Mouse (Mus musculus): ENCODE measurements around the gene Ece2. TPM values are rescaled to one million over a fixed set of nuclear protein-coding genes. Genes with fewer than 3 reads are reported as not detected.

Ece2 gene
- polyA plus RNA-seq, 1 experiment from 2014 or later = 2.4 TPM

DNA sequence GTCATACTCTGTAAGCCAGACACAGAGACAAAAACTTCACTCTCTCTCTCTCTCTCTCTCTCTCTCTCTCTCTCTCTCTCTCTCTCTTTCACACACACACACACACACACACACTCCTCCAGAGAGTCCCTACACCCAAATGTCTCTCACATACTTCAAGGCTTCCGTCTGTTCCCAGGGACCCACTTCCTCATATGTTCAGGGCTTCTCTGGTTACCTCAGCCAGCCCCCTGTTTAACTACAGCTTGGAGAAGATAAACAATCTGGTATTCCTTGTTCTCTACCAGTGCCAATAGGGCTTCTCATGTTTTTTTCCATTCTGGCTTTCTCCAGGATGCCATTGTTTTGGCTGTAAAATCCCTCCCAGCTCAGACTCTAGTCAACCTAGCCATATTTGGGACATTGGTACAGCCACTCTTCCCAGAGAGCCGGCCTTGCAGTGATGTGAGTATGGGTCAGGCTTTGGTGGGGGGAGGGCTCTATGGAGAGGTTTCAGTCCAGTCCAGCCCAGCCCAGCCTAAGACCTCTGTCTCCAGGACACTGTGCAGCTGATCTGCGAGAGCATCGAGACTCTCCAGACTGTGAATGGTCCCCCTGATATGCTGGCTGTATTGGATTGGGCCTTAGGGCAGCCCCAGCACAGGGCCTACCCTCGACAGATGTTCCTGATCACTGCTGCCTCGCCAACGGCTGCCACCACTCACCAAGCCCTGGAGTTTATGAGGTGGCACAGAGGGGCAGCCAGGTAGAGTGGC is 32.8 kb upstream of the Ece2 start:
- Histone ChIP-seq H3K9me3 (replicated peaks; ENCODE audit: control insufficient read depth, low read length) (no peaks in the 10 kb centered on the region), H3K27ac (replicated peaks; ENCODE audit: low read depth, low read length) (no peak overlapping the region), H3K9ac (replicated peaks; ENCODE audit: low read length) (no peak overlapping the region), H3K36me3 (replicated peaks; ENCODE audit: control insufficient read depth, insufficient read depth, low read depth, low read length) (no peaks in the 10 kb centered on the region), H3K27me3 (ENCODE audit: control insufficient read depth, insufficient read depth, low read length) (peaks cover 7% of the 10 kb centered on the region), H3K4me3 (ENCODE audit: low read depth, low read length) (no peak overlapping the region), H3K4me2 (ENCODE audit: low read depth, low read length) (no peak overlapping the region), H3K4me1 (ENCODE audit: control insufficient read depth, insufficient read depth, low read length) (no peaks in the 10 kb centered on the region)
- 56% methylated on average over 7 of the region's 7 CpGs for WGBS
- ATAC-seq (replicated peaks; ENCODE audit: insufficient number of reproducible peaks, low FRiP score, low TSS enrichment, low read depth) = no peak
- no peak for DNase-seq (ENCODE audit: low spot score)

DNA sequence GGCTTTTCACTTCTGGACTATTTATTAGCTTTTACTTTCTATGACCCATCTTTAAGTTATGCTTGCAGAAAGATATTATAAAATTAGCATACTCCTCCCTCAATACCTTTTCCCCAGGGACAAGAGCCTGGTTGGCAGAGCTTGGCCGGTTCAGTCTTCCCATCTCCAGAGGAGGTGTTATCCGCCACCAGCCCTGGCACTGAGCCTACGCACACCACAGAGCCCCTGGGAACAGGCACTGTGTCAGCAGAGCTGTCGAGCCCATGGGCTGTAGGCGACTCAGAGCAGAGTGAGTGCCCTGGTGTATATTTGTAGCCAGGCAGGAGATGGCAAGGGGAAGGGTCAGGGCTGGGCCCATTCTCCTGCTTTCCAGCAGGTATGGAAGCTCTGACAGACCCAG is 29.1 kb upstream of the Ece2 start:
- no peak for DNase-seq (ENCODE audit: low spot score)
- H3K9ac ChIP-seq (replicated peaks; ENCODE audit: low read length) = no peak overlapping the region
- H3K36me3 ChIP-seq (replicated peaks; ENCODE audit: control insufficient read depth, insufficient read depth, low read depth, low read length) = no peaks in the 10 kb centered on the region; the same call in 1 of the 2 replicates
- no peak for ATAC-seq (replicated peaks; ENCODE audit: insufficient number of reproducible peaks, low FRiP score, low TSS enrichment, low read depth)
- H3K4me1 ChIP-seq (ENCODE audit: control insufficient read depth, insufficient read depth, low read length) = no peaks in the 10 kb centered on the region
- no peak overlapping the region for H3K4me3 ChIP-seq (ENCODE audit: low read depth, low read length)
- no peak overlapping the region for H3K4me2 ChIP-seq (ENCODE audit: low read depth, low read length)
- H3K27ac ChIP-seq (replicated peaks; ENCODE audit: low read depth, low read length) = no peak overlapping the region
- H3K27me3 ChIP-seq (ENCODE audit: control insufficient read depth, insufficient read depth, low read length) = no peaks in the 10 kb centered on the region; the same call in 1 of the 2 replicates
- WGBS = 71% methylated on average over 5 of the region's 5 CpGs
- no peaks in the 10 kb centered on the region for H3K9me3 ChIP-seq (replicated peaks; ENCODE audit: control insufficient read depth, low read length)

DNA sequence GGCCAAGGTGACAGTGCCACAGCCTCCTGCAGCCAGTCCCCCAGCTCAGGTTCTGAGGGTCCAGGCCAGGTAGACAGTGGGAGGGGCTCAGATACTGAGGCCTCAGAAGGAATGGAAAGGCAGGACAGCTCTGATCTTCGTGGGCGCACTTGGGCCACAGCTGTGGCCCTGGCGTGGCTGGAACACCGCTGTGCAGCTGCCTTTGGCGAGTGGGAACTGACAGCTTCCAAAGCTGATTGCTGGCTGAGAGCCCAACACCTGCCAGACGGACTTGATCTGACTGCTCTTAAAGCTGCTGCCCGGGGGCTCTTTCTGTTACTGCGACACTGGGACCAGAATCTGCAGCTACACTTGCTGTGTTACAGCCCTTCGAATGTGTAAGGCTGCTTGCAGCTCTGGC is 24.9 kb upstream of the Ece2 start:
- ATAC-seq (replicated peaks; ENCODE audit: insufficient number of reproducible peaks, low FRiP score, low TSS enrichment, low read depth) = no peak
- 83% methylated on average over 9 of the region's 9 CpGs for WGBS
- no peak overlapping the region for H3K4me3 ChIP-seq (ENCODE audit: low read depth, low read length)

DNA sequence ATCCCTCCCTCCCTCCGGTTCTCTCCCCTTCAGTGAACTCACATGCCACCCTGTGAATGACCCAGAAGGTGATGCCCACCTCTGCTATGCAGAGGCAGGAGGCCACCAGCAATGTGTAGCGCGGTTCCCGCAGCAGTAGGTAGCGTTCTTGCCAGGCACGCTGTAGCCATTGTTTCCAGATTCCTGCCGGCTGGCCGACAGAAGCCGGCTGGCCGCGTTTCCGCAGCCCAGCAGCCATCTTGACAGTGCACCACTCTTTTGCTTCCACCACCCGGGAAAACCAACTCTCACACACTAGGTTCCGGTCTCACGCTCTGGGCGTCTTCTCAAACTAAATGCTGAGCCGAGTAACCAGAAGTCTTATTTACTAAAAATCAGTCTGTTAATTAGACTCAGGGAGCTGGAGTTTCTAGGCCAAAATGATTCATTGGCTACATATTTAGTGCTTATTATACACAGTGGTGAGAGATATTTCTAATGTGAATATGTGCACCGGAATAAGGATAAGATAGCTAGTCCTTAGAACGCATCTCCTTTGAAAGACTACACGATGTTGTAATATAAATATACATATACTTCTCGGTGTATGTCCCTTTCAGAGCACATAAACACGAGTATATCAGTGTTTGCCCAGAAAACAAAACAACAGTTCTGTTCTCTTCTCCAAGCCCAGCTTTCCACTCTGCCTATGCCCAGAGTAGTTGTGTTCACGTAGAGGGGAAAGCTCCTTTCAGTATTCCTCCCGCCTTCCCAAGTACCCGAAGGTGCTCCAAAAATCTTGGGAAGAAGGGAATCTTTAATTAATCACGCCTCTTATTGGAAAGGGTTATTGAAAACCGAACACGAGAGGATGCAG is 18.9 kb upstream of the Ece2 start:
- DNase-seq (ENCODE audit: low spot score) (peak; percentile 86), ATAC-seq (replicated peaks; ENCODE audit: insufficient number of reproducible peaks, low FRiP score, low TSS enrichment, low read depth) (peak; percentile 65)
- Histone ChIP-seq H3K4me3 (ENCODE audit: low read depth, low read length) (peak overlapping the region; percentile 54), H3K9me3 (replicated peaks; ENCODE audit: control insufficient read depth, low read length) (no peaks in the 10 kb centered on the region), H3K27me3 (ENCODE audit: control insufficient read depth, insufficient read depth, low read length) (no peaks in the 10 kb centered on the region), H3K9ac (replicated peaks; ENCODE audit: low read length) (peak overlapping the region; percentile 84), H3K27ac (replicated peaks; ENCODE audit: low read depth, low read length) (peak overlapping the region; percentile 49), H3K4me2 (ENCODE audit: low read depth, low read length) (peak overlapping the region; percentile 59), H3K36me3 (replicated peaks; ENCODE audit: control insufficient read depth, insufficient read depth, low read depth, low read length) (no peaks in the 10 kb centered on the region; the same call in none of the 2 replicates), H3K4me1 (ENCODE audit: control insufficient read depth, insufficient read depth, low read length) (no peaks in the 10 kb centered on the region)
- WGBS = under 1% methylated on average over 28 of the region's 28 CpGs

More for the DNA sequence above, 24.9 kb upstream of the Ece2 start:
- Histone ChIP-seq H3K4me1 (ENCODE audit: control insufficient read depth, insufficient read depth, low read length) (no peaks in the 10 kb centered on the region), H3K9ac (replicated peaks; ENCODE audit: low read length) (no peak overlapping the region), H3K9me3 (replicated peaks; ENCODE audit: control insufficient read depth, low read length) (no peaks in the 10 kb centered on the region), H3K27me3 (ENCODE audit: control insufficient read depth, insufficient read depth, low read length) (no peaks in the 10 kb centered on the region), H3K27ac (replicated peaks; ENCODE audit: low read depth, low read length) (no peak overlapping the region), H3K36me3 (replicated peaks; ENCODE audit: control insufficient read depth, insufficient read depth, low read depth, low read length) (no peaks in the 10 kb centered on the region; the same call in none of the 2 replicates), H3K4me2 (ENCODE audit: low read depth, low read length) (no peak overlapping the region)
- no peak for DNase-seq (ENCODE audit: low spot score)

DNA sequence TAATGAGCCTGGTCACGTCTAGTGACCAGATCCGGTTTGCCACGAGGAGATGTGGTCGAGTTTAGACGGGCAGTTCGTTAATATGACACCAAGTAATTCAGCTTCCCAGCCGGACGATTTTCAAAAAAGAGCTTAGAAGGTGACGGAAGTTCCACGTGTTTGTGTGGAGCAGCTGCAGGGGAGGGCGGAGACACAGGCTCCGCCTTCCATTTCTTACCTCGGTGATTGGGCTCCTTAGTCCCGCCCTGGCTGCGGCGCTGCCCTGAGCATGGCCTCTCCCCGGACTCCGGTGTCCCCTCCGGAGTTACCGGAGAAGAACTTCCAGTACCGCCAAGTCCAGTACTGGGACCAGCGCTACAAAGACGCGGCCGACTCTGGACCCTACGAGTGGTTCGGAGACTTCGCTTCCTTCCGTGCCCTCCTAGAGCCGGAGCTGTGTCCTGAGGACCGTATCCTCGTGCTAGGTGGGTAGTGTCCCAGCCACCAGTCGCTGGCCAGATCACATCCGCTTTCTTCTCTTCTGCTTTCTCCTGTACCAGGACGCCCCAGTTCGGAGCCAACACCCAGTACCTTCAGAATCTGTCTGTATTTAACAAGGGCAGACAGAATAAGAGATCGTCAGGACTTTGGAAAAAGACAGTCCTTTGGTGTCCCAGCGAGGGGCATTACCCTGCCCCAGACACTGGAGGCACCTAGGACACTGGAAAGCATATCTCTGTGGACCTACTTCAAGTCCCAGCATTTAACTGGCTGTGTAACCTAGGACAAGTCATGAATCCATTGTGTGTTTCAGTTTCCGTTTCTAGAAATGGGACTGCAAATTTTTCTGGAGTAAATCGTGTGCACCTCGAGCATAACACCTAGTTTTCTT is 18.0 kb upstream of the Ece2 start, which contains the start of the genes Eef1akmt4, Gm49333 and Alg3:
Gene Eef1akmt4 (plus strand): TSS at position 237 of the 871 bp plus-strand sequence.
Gene Gm49333 (plus strand): TSS at position 254 of the 871 bp plus-strand sequence.
Gene Alg3 (minus strand): TSS at position 379 of the 871 bp plus-strand sequence.
- Histone ChIP-seq H3K9ac (replicated peaks; ENCODE audit: low read length) (peak within 1 kb of the TSS; percentile 84), H3K27ac (replicated peaks; ENCODE audit: low read depth, low read length) (peak within 1 kb of the TSS; percentile 49), H3K27me3 (ENCODE audit: control insufficient read depth, insufficient read depth, low read length) (no peaks in the 10 kb centered on the region), H3K36me3 (replicated peaks; ENCODE audit: control insufficient read depth, insufficient read depth, low read depth, low read length) (no peaks in the 10 kb centered on the region; the same call in 1 of the 2 replicates), H3K9me3 (replicated peaks; ENCODE audit: control insufficient read depth, low read length) (no peaks in the 10 kb centered on the region), H3K4me2 (ENCODE audit: low read depth, low read length) (peak within 1 kb of the TSS; percentile 59), H3K4me1 (ENCODE audit: control insufficient read depth, insufficient read depth, low read length) (no peaks in the 10 kb centered on the region), H3K4me3 (ENCODE audit: low read depth, low read length) (peak within 1 kb of the TSS; percentile 54)
- 2% methylated on average over 41 of the region's 41 CpGs for WGBS
- peak; percentile 96 for ATAC-seq (replicated peaks; ENCODE audit: insufficient number of reproducible peaks, low FRiP score, low TSS enrichment, low read depth)
- DNase-seq (ENCODE audit: low spot score) = peak; percentile 96

GRCm38 (mm10) chr16:20619541-20620398 is 9.9 kb upstream of the Ece2 start:
- ATAC-seq (replicated peaks; ENCODE audit: insufficient number of reproducible peaks, low FRiP score, low TSS enrichment, low read depth) = peak; percentile 31

GRCm38 (mm10) chr16:20620399-20620735 is 9.3 kb upstream of the Ece2 start:
- Histone ChIP-seq H3K9me3 (replicated peaks; ENCODE audit: control insufficient read depth, low read length) (no peaks in the 10 kb centered on the region), H3K36me3 (replicated peaks; ENCODE audit: control insufficient read depth, insufficient read depth, low read depth, low read length) (no peaks in the 10 kb centered on the region), H3K4me2 (ENCODE audit: low read depth, low read length) (peak overlapping the region; percentile 99), H3K4me1 (ENCODE audit: control insufficient read depth, insufficient read depth, low read length) (no peaks in the 10 kb centered on the region), H3K27me3 (ENCODE audit: control insufficient read depth, insufficient read depth, low read length) (peaks cover 13% of the 10 kb centered on the region), H3K27ac (replicated peaks; ENCODE audit: low read depth, low read length) (no peak overlapping the region), H3K9ac (replicated peaks; ENCODE audit: low read length) (no peak overlapping the region), H3K4me3 (ENCODE audit: low read depth, low read length) (peak overlapping the region; percentile 72)
- no peak for DNase-seq (ENCODE audit: low spot score)
- 0 out of 2 replicates have a peak, but pooled peaks have one; percentile 2 for ATAC-seq (replicated peaks; ENCODE audit: insufficient number of reproducible peaks, low FRiP score, low TSS enrichment, low read depth)
- under 1% methylated on average over 9 of the region's 9 CpGs for WGBS

More at GRCm38 (mm10) chr16:20619541-20620398, 9.9 kb upstream of the Ece2 start:
- peak overlapping the region; percentile 22; the same call in 1 of the 2 replicates for H3K9ac ChIP-seq (replicated peaks; ENCODE audit: low read length)
- no peaks in the 10 kb centered on the region for H3K36me3 ChIP-seq (replicated peaks; ENCODE audit: control insufficient read depth, insufficient read depth, low read depth, low read length)
- peak overlapping the region; percentile 72 for H3K4me3 ChIP-seq (ENCODE audit: low read depth, low read length)
- WGBS = 2% methylated on average over 82 of the region's 83 CpGs
- H3K4me1 ChIP-seq (ENCODE audit: control insufficient read depth, insufficient read depth, low read length) = no peaks in the 10 kb centered on the region
- DNase-seq (ENCODE audit: low spot score) = peak; percentile 62
- H3K4me2 ChIP-seq (ENCODE audit: low read depth, low read length) = peak overlapping the region; percentile 99
- no peak overlapping the region for H3K27ac ChIP-seq (replicated peaks; ENCODE audit: low read depth, low read length)
- peaks cover 13% of the 10 kb centered on the region for H3K27me3 ChIP-seq (ENCODE audit: control insufficient read depth, insufficient read depth, low read length)
- H3K9me3 ChIP-seq (replicated peaks; ENCODE audit: control insufficient read depth, low read length) = no peaks in the 10 kb centered on the region

All from embryonic facial prominence, embryonic 11.5 days (tissue).